Comparison of ENCODE assay signal across 10 mouse cellular contexts in genomic region chr4:140610841-140611609, GRCm38 (mm10). TPM values are rescaled to one million over a fixed set of nuclear protein-coding genes. Genes with fewer than 3 reads are reported as not detected.
A peak's percentile ranks its signal among the peaks of the same experiment; 100 is the strongest.
DNase-seq lines count a peak whose midpoint lies in the region; ATAC-seq lines count a peak whose summit lies in the region.
"Had no signal": no experiment of that assay in that cellular context is flagged by ENCODE, and none has a peak within 500 bp of the region (broad histone marks: within the 10 kb centered on the region; RNA-seq: fewer than 3 reads in every experiment).

No protein-coding gene starts in this region.

- H3K4me3 ChIP-seq in hindbrain, embryonic 12.5 days: no peak overlapping the region
- H3K4me3 ChIP-seq: layer of hippocampus, adult 2 months had no signal

- H3K27ac ChIP-seq in hindbrain, embryonic 12.5 days: peak overlapping the region; percentile 60; the same call in 1 of the 2 replicates
- H3K27ac ChIP-seq: layer of hippocampus, adult 2 months had no signal

- ATAC-seq in hindbrain, embryonic 12.5 days (ENCODE audit: low FRiP score): no peak
- ATAC-seq: activated CD4-positive, CD25-positive, alpha-beta regulatory T cell, adult 4 months had no signal

- no peak overlapping the region for H3K4me2 ChIP-seq in hindbrain, embryonic 12.5 days (replicated peaks)

- peak; percentile 56 for DNase-seq in kidney, postnatal 10 days
- no peak for DNase-seq in kidney, adult 11 months
- peak; percentile 65 for DNase-seq in embryo, embryonic 9.5 days (ENCODE audit: extremely low spot score)
- peak; percentile 52 for DNase-seq in neural tube, embryonic 10.5 days (ENCODE audit: extremely low spot score, low spot score)
- DNase-seq in adrenal gland, adult 2 months: no peak
- no peak for DNase-seq in cerebellum, postnatal 36 days
- no peak for DNase-seq in right cerebral cortex, postnatal 14 days

- H3K36me3 ChIP-seq in hindbrain, embryonic 12.5 days: peaks cover 55% of the 10 kb centered on the region

- no peaks in the 10 kb centered on the region for H3K9me3 ChIP-seq in hindbrain, embryonic 12.5 days (replicated peaks)

- no peak overlapping the region for H3K9ac ChIP-seq in hindbrain, embryonic 12.5 days

- H3K27me3 ChIP-seq in hindbrain, embryonic 12.5 days: no peaks in the 10 kb centered on the region

- H3K4me1 ChIP-seq in hindbrain, embryonic 12.5 days: peaks cover 35% of the 10 kb centered on the region

- 24% methylated on average over 12 of the region's 12 CpGs for WGBS in hindbrain, embryonic 12.5 days

RNA-seq across cellular contexts. Expression of gene Arhgef10l, which starts 54.8 kb away (rescaled TPM):
- 31.2 and 31.7 TPM in 2 replicates for polyA plus RNA-seq in hindbrain, embryonic 12.5 days (2016; fragmentation: Nextera tagmentation; extraction: Ambion mirVana)
- 10 to 100 TPM in 1 of 2 experiments, 1 to 10 TPM in 1; 7.5 to 30.8 TPM for total RNA-seq in adrenal gland, adult 2 months (2021)
- 13.3 and 18.8 TPM in 2 replicates for polyA plus RNA-seq in adrenal gland, adult 2 months (2012; rRNA removed)
- polyA plus RNA-seq: activated CD4-positive, CD25-positive, alpha-beta regulatory T cell, adult 4 months had no signal

Comparison
In these comparisons a context has a peak if more than half of its experiments do, and no peak if none do; other contexts are left out.
1. DNase-seq: peak in kidney, postnatal 10 days (single experiment), embryo, embryonic 9.5 days (single experiment) and neural tube, embryonic 10.5 days (single experiment); none in kidney, adult 11 months (single experiment), adrenal gland, adult 2 months (single experiment), cerebellum, postnatal 36 days (0 of 2) and right cerebral cortex, postnatal 14 days (single experiment).